Mouse (Mus musculus) myocyte (in vitro differentiated cells): ENCODE data around the gene Igsf3. TPM values are rescaled to one million over a fixed set of nuclear protein-coding genes. Genes with fewer than 3 reads are reported as not detected.

Source experiments
- H3K27me3 ChIP-seq: one replicate; pipeline ENCODE4 v1.6.1; 2011; ENCODE audit not compliant: control insufficient read depth, insufficient read depth, insufficient read length
- H3K36me3 ChIP-seq: one replicate; pipeline ENCODE4 v1.6.1; 2011; ENCODE audit not compliant: control insufficient read depth, insufficient read depth
- H3K4me2 ChIP-seq: one replicate; pipeline ENCODE4 v1.6.1; 2011; ENCODE audit warnings: low read depth, control low read depth
- H3K4me3 ChIP-seq: one replicate; pipeline ENCODE4 v1.5.1; 2011; ENCODE audit warnings: mild to moderate bottlenecking, control low read depth, moderate library complexity
- H3K79me2 ChIP-seq: one replicate; pipeline ENCODE4 v1.6.1; 2011; ENCODE audit not compliant: control insufficient read depth, insufficient read depth
- H3ac ChIP-seq: one replicate; pipeline ENCODE4 v1.6.1; 2011; ENCODE audit not compliant: control insufficient read depth, insufficient read length
- CEBPB ChIP-seq: IDR thresholded peaks from 2 replicates; pipeline ENCODE4 v1.6.1; 2011; ENCODE audit warnings: mild to moderate bottlenecking, moderate library complexity; ENCODE audit not compliant: poor library complexity, insufficient read depth, severe bottlenecking
- E2F4 ChIP-seq: IDR thresholded peaks from one replicate; pipeline ENCODE4 v1.6.1; 2011; ENCODE audit warnings: mild to moderate bottlenecking, control low read depth, moderate library complexity; ENCODE audit not compliant: insufficient read depth
- MAX ChIP-seq: IDR thresholded peaks from one replicate; pipeline ENCODE4 v1.6.1; 2011; ENCODE audit warnings: low read depth, mild to moderate bottlenecking, control low read depth
- MYOD1 ChIP-seq, 3 experiments: IDR thresholded peaks; one replicate each; pipeline ENCODE4 v1.6.1; 2011; ENCODE audit warnings: control low read depth in 2 of 3, low read depth in 2 of 3, mild to moderate bottlenecking in 2 of 3, moderate library complexity in 1 of 3; ENCODE audit not compliant: insufficient read length in 2 of 3, control insufficient read depth in 1 of 3
- MYOG ChIP-seq, 3 experiments: IDR thresholded peaks; one replicate each; pipeline ENCODE4 v1.6.1; 2011; ENCODE audit warnings: control low read depth in 2 of 3, low read depth in 2 of 3, mild to moderate bottlenecking in 2 of 3; ENCODE audit not compliant: insufficient read length in 2 of 3, control insufficient read depth in 1 of 3, insufficient read depth in 1 of 3
- POLR2A ChIP-seq: IDR thresholded peaks from one replicate; pipeline ENCODE4 v1.6.1; 2011; ENCODE audit warnings: low read depth, mild to moderate bottlenecking, control low read depth, moderate library complexity; ENCODE audit not compliant: insufficient read length
- POLR2AphosphoS2 ChIP-seq: IDR thresholded peaks from one replicate; pipeline ENCODE4 v1.6.1; 2011; ENCODE audit warnings: low read depth, control low read depth; ENCODE audit not compliant: insufficient read length
- REST ChIP-seq: IDR thresholded peaks from one replicate; pipeline ENCODE4 v1.6.1; 2011; ENCODE audit warnings: mild to moderate bottlenecking, control low read depth, moderate library complexity; ENCODE audit not compliant: insufficient read depth, insufficient read length
- SRF ChIP-seq: IDR thresholded peaks from one replicate; pipeline ENCODE4 v1.6.1; 2011; ENCODE audit warnings: low read depth; ENCODE audit not compliant: control insufficient read depth, insufficient read length
- TCF12 ChIP-seq: IDR thresholded peaks from one replicate; pipeline ENCODE4 v1.6.1; 2011; ENCODE audit warnings: mild to moderate bottlenecking, control low read depth; ENCODE audit not compliant: poor library complexity, insufficient read depth, severe bottlenecking
- TCF3 ChIP-seq: IDR thresholded peaks from one replicate; pipeline ENCODE4 v1.6.1; 2011; ENCODE audit warnings: low read depth, control low read depth; ENCODE audit not compliant: insufficient read length
- USF1 ChIP-seq: IDR thresholded peaks from one replicate; pipeline ENCODE4 v1.6.1; 2011; ENCODE audit warnings: low read depth, mild to moderate bottlenecking, control low read depth, moderate library complexity
- polyA plus RNA-seq: library from polyadenylated mRNA; unstranded; fragments of >200 nt; fragmentation: generic; extraction: Trizol; gene quantifications from one replicate; pipeline ENCODE4 v1.2.1, GENCODE M21; 2012; ENCODE audit warnings: missing spikeins

Gene Igsf3
- polyA plus RNA-seq, 1 experiment: 8.9 TPM

GRCm38 (mm10) chr3:101349542-101350307 lies 27.2 kb upstream of the Igsf3 start:
- no peak overlapping the region for H3K4me2 ChIP-seq
- H3K4me3 ChIP-seq: no peak overlapping the region
- no peak overlapping the region for H3ac ChIP-seq
- TF ChIP-seq MYOG (IDR thresholded peaks at IDR 0.05; ENCODE audit: control insufficient read depth in 1 of 3, insufficient read depth in 1 of 3, insufficient read length in 2 of 3, low read depth in 2 of 3) (no peak), CEBPB (no peak), USF1 (no peak), MYOD1 (IDR thresholded peaks at IDR 0.05; ENCODE audit: control insufficient read depth in 1 of 3, insufficient read length in 2 of 3, low read depth in 2 of 3) (no peak), POLR2AphosphoS2 (no peak), MAX (no peak), E2F4 (no peak), TCF3 (no peak), POLR2A (no peak), TCF12 (no peak), SRF (no peak), REST (no peak)
- H3K36me3 ChIP-seq: no peaks in the 10 kb centered on the region
- no peaks in the 10 kb centered on the region for H3K27me3 ChIP-seq
- no peaks in the 10 kb centered on the region for H3K79me2 ChIP-seq

- Histone ChIP-seq H3K4me2 (no peak overlapping the region), H3K36me3 (no peaks in the 10 kb centered on the region), H3K79me2 (no peaks in the 10 kb centered on the region), H3K27me3 (no peaks in the 10 kb centered on the region), H3K4me3 (no peak overlapping the region), H3ac (no peak overlapping the region)
- TF ChIP-seq TCF12 (no peak), POLR2A (no peak), MYOG (IDR thresholded peaks at IDR 0.05; ENCODE audit: control insufficient read depth in 1 of 3, insufficient read depth in 1 of 3, insufficient read length in 2 of 3, low read depth in 2 of 3) (no peak), USF1 (no peak), MAX (no peak), SRF (no peak), POLR2AphosphoS2 (no peak), CEBPB (no peak), MYOD1 (IDR thresholded peaks at IDR 0.05; ENCODE audit: control insufficient read depth in 1 of 3, insufficient read length in 2 of 3, low read depth in 2 of 3) (no peak), TCF3 (no peak), REST (no peak), E2F4 (no peak)
Measured at GRCm38 (mm10) chr3:101350406-101350805, 26.5 kb upstream of the Igsf3 start.

- Histone ChIP-seq H3K27me3 (no peaks in the 10 kb centered on the region), H3K4me2 (no peak overlapping the region), H3K79me2 (no peaks in the 10 kb centered on the region), H3ac (no peak overlapping the region), H3K4me3 (no peak overlapping the region), H3K36me3 (no peaks in the 10 kb centered on the region)
- TF ChIP-seq REST (no peak), E2F4 (no peak), POLR2AphosphoS2 (no peak), POLR2A (no peak), TCF3 (no peak), SRF (no peak), CEBPB (no peak), MYOD1 (IDR thresholded peaks at IDR 0.05; ENCODE audit: control insufficient read depth in 1 of 3, insufficient read length in 2 of 3, low read depth in 2 of 3) (no peak), MYOG (IDR thresholded peaks at IDR 0.05; ENCODE audit: control insufficient read depth in 1 of 3, insufficient read depth in 1 of 3, insufficient read length in 2 of 3, low read depth in 2 of 3) (no peak)
Measured at GRCm38 (mm10) chr3:101354490-101354889, 22.4 kb upstream of the Igsf3 start.

- TF ChIP-seq CEBPB: no peak
- no peak for TF ChIP-seq TCF3
- TF ChIP-seq POLR2AphosphoS2: no peak
- no peak for TF ChIP-seq USF1
- TF ChIP-seq SRF: no peak
- TF ChIP-seq MAX: no peak
- TF ChIP-seq MYOD1 (IDR thresholded peaks at IDR 0.05; ENCODE audit: control insufficient read depth in 1 of 3, insufficient read length in 2 of 3, low read depth in 2 of 3): no peak
- no peak for TF ChIP-seq TCF12
- no peak for TF ChIP-seq MYOG (IDR thresholded peaks at IDR 0.05; ENCODE audit: control insufficient read depth in 1 of 3, insufficient read depth in 1 of 3, insufficient read length in 2 of 3, low read depth in 2 of 3)
- no peak for TF ChIP-seq POLR2A
- no peak for TF ChIP-seq REST
- TF ChIP-seq E2F4: no peak
- H3K27me3 ChIP-seq: no peaks in the 10 kb centered on the region
- H3K79me2 ChIP-seq: no peaks in the 10 kb centered on the region
- H3K4me3 ChIP-seq: no peak overlapping the region
- no peaks in the 10 kb centered on the region for H3K36me3 ChIP-seq
- no peak overlapping the region for H3ac ChIP-seq
- H3K4me2 ChIP-seq: no peak overlapping the region
Measured at GRCm38 (mm10) chr3:101355702-101356101, 21.2 kb upstream of the Igsf3 start.
